Mouse (Mus musculus) limb, embryonic 12.5 days (tissue): Measurements from ENCODE around the gene Ceacam19. TPM values are rescaled to one million over a fixed set of nuclear protein-coding genes. Genes with fewer than 3 reads are reported as not detected.

Experiments used
- ATAC-seq: fragments of 200-750 bp; cut with Nextera tagmentation; 2 replicates; pipeline ENCODE4 v1.8.0; 2017; ENCODE audit warnings: low read depth, moderate TSS enrichment; ENCODE audit not compliant: insufficient number of reproducible peaks, insufficient read depth, low FRiP score, low TSS enrichment
- H3K27ac ChIP-seq: fragments of 300-500 bp; sonication (generic); 2 replicates; pipeline ENCODE4 v1.5.1; 2016; ENCODE audit warnings: mild to moderate bottlenecking, moderate library complexity
- H3K27me3 ChIP-seq: fragments of 300-500 bp; sonication (generic); 2 replicates; pipeline ENCODE4 v1.6.1; 2016; ENCODE audit warnings: mild to moderate bottlenecking, moderate library complexity
- H3K36me3 ChIP-seq: fragments of 300-500 bp; sonication (generic); 2 replicates; pipeline ENCODE4 v1.6.1; 2016; ENCODE audit warnings: mild to moderate bottlenecking, moderate library complexity
- H3K4me1 ChIP-seq: fragments of 300-500 bp; sonication (generic); replicated peaks from 2 replicates; pipeline ENCODE4 v1.6.1; 2016
- H3K4me2 ChIP-seq: fragments of 300-500 bp; sonication (generic); 2 replicates; pipeline ENCODE4 v1.6.1; 2016; ENCODE audit warnings: mild to moderate bottlenecking, moderate library complexity
- H3K4me3 ChIP-seq: fragments of 300-500 bp; sonication (generic); replicated peaks from 2 replicates; pipeline ENCODE4 v1.5.1; 2016; ENCODE audit warnings: mild to moderate bottlenecking
- H3K9ac ChIP-seq: fragments of 300-500 bp; sonication (generic); replicated peaks from 2 replicates; pipeline ENCODE4 v1.6.1; 2016; ENCODE audit warnings: mild to moderate bottlenecking, moderate library complexity
- H3K9me3 ChIP-seq: fragments of 300-500 bp; sonication (generic); 2 replicates; pipeline ENCODE4 v1.6.1; 2016; ENCODE audit warnings: mild to moderate bottlenecking, moderate library complexity
- WGBS: fragments of 180-500 bp; shearing (Covaris S2); methylation state at CpG from one replicate; pipeline ENCODE4 v1.1.7; 2016; 5-methylcytosine and 5-hydroxymethylcytosine counted together
- polyA plus RNA-seq: library from polyadenylated mRNA; unstranded; fragments of >200 nt; fragmentation: Nextera tagmentation; extraction: Ambion mirVana; gene quantifications from 2 replicates; pipeline ENCODE4 v1.2.1, GENCODE M21; 2016

Ceacam19 gene
- polyA plus RNA-seq, 1 experiment from 2014 or later, result not detected

DNA sequence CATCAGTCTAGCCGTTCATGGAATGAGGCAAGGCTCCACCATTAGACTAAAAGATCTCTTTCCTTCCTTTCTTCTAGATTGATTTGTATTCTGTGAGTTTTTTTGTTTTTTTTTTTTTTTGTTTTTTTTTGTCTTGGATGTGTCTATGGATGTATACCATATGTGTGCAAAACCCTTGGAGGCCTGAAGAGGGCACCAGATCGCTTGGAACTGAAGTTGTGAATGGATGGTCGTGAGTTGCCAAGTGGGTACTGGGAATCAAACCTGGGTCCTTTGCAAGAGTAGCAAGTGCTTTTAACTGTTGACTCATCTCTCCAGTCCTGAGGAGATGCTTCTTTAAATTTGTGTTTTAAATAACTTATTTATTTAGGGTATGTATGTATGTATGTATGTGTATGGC lies 53.7 kb downstream of the Ceacam19 start:
- 63% methylated on average over 3 of the region's 3 CpGs for WGBS

DNA sequence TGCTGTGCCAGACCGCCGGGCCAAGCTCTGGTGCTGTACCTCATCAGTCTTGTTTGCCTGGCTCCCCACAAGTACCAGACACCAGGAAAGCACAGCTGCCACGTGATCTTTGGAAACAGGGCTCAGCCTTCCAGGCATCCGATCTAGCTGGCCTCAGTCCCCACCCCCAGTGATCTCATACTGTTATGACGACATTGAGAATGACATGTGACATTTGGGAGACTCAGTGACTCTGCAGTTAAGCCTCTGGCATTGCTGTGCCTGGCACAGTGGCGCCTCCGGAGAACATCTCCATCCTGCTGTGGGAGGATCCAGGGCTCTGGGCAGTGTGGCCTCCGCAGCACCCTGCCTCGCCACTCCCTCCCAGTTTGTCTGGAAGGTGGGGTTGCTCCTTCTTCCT lies 55.9 kb downstream of the Ceacam19 start:
- no peak overlapping the region for H3K27ac ChIP-seq
- H3K4me2 ChIP-seq, result no peak overlapping the region
- H3K27me3 ChIP-seq, result 0 out of 2 replicates have a peak, but pooled peaks cover 3% of the 10 kb centered on the region
- H3K9ac ChIP-seq, result no peak overlapping the region
- H3K4me1 ChIP-seq, result peaks cover 5% of the 10 kb centered on the region
- H3K9me3 ChIP-seq, result 0 out of 2 replicates have a peak, but pooled peaks cover 4% of the 10 kb centered on the region
- WGBS, result 50% methylated on average over 9 of the region's 9 CpGs
- no peaks in the 10 kb centered on the region for H3K36me3 ChIP-seq
- ATAC-seq, result no peak
- H3K4me3 ChIP-seq, result no peak overlapping the region

More for the DNA sequence above, 53.7 kb downstream of the Ceacam19 start:
- Histone ChIP-seq H3K27ac (no peak overlapping the region), H3K9ac (no peak overlapping the region), H3K4me3 (no peak overlapping the region), H3K36me3 (no peaks in the 10 kb centered on the region), H3K4me2 (no peak overlapping the region), H3K4me1 (peaks cover 5% of the 10 kb centered on the region), H3K27me3 (0 out of 2 replicates have a peak, but pooled peaks cover 3% of the 10 kb centered on the region), H3K9me3 (0 out of 2 replicates have a peak, but pooled peaks cover 4% of the 10 kb centered on the region)
- ATAC-seq, result no peak

DNA sequence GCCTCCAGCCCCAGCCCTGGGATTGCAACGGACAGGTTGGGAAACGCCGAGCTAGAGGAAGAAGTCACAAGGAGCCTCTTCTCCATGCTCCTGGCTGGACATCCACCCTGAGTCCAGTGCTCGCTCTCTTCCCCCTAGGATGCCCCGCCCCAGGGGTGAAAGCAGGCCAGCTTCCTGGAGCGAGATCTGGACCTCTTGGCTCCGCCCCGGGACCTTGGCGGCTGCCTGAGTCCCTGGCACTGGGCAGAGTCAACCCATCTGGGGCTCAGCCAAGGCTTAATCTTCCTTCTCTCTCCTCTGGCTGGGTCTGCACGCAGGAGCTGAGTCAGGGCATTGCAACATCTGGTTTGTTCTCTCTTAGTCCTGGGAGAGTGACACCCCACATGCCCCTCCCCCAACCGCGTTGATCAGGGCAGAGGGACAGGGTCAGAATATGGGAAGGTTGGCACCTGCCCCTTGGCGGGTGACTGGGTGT lies 57.0 kb downstream of the Ceacam19 start:
- Histone ChIP-seq H3K4me1 (peaks cover 5% of the 10 kb centered on the region), H3K27ac (no peak overlapping the region), H3K4me2 (no peak overlapping the region), H3K9ac (no peak overlapping the region), H3K27me3 (0 out of 2 replicates have a peak, but pooled peaks cover 3% of the 10 kb centered on the region), H3K9me3 (0 out of 2 replicates have a peak, but pooled peaks cover 4% of the 10 kb centered on the region), H3K36me3 (no peaks in the 10 kb centered on the region), H3K4me3 (no peak overlapping the region)
- 34% methylated on average over 13 of the region's 13 CpGs for WGBS
- no peak for ATAC-seq

DNA sequence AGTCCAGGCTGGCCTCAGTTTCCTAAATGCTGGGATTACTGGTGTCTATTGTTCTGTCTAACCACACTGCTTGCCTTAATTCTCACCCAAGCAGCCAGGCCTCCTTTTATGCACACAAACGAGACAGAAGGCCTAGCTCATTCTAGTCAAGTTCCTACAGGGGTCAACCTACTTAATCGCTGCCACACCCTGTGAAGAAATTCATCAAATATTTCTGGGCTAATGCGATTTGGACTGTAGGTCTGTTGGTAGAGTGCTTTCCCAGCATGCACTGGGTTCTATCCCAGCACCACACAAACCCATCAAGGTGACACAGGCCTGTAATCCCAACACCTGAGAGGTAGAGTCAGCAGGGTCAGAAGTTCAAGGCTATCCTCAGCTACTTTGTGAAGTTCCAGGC lies 58.1 kb downstream of the Ceacam19 start:
- Histone ChIP-seq H3K36me3 (no peaks in the 10 kb centered on the region), H3K4me2 (no peak overlapping the region), H3K9ac (no peak overlapping the region), H3K4me3 (no peak overlapping the region), H3K9me3 (0 out of 2 replicates have a peak, but pooled peaks cover 4% of the 10 kb centered on the region), H3K27me3 (0 out of 2 replicates have a peak, but pooled peaks cover 3% of the 10 kb centered on the region), H3K4me1 (peaks cover 5% of the 10 kb centered on the region), H3K27ac (no peak overlapping the region)
- ATAC-seq, result no peak
- WGBS, result 85% methylated on average over 3 of the region's 3 CpGs

DNA sequence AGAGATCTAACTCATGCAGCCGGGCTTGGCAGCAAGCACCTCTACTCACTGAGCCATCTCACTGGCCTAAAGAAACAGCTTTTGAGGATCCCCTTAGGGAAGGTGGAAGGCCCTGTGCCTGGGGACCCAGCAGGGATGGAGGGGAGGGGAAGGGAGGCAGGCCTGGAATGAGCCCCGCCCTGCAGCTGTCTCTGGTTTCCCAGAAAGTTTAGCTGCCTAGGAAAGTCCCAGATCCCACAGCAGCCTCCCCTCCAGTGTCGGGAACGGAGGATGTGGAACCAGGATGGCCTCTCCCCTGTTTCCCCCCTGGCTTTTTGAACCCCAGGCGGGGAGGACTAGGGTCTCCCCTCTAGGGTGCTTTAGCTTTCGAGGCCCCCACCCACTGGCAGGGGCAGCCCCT lies 61.0 kb downstream of the Ceacam19 start:
- Histone ChIP-seq H3K27ac (no peak overlapping the region), H3K36me3 (no peaks in the 10 kb centered on the region), H3K9ac (no peak overlapping the region; the same call in 1 of the 2 replicates), H3K4me1 (peaks cover 26% of the 10 kb centered on the region), H3K4me2 (no peak overlapping the region), H3K4me3 (no peak overlapping the region), H3K9me3 (0 out of 2 replicates have a peak, but pooled peaks cover 4% of the 10 kb centered on the region), H3K27me3 (peaks cover 29% of the 10 kb centered on the region)
- no peak for ATAC-seq
- 32% methylated on average over 6 of the region's 6 CpGs for WGBS

Other genes starting within 250 kb of the Ceacam19 start
- 92.6 and 94.2 TPM in 2 replicates for gene Clptm1, start 222.9 kb downstream of the Ceacam19 start, polyA plus RNA-seq
- gene Apoc2, start 210.0 kb downstream of the Ceacam19 start, polyA plus RNA-seq, result 0.97 TPM in 1 of 2 replicates, not detected in the other
- not detected in 2 replicates for gene Gm44805, start 206.5 kb downstream of the Ceacam19 start, polyA plus RNA-seq
- not detected in 2 replicates for gene Apoc4, start 206.5 kb downstream of the Ceacam19 start, polyA plus RNA-seq
- 4.6 and 7.0 TPM in 2 replicates for gene Apoc1, start 195.3 kb downstream of the Ceacam19 start, polyA plus RNA-seq
- gene Apoe, start 188.8 kb downstream of the Ceacam19 start, polyA plus RNA-seq, result 114 and 131 TPM in 2 replicates
- gene Tomm40, start 172.5 kb downstream of the Ceacam19 start, polyA plus RNA-seq, result 166 and 174 TPM in 2 replicates
- gene Nectin2, start 137.5 kb downstream of the Ceacam19 start, polyA plus RNA-seq, result 65.0 and 74.9 TPM in 2 replicates
- 59.7 and 63.3 TPM in 2 replicates for gene Bcam, start 116.9 kb downstream of the Ceacam19 start, polyA plus RNA-seq
- gene Cblc, start 91.2 kb downstream of the Ceacam19 start, polyA plus RNA-seq, result 2.8 and 3.1 TPM in 2 replicates
- gene Bcl3, start 65.2 kb downstream of the Ceacam19 start, polyA plus RNA-seq, result 0.54 and 0.82 TPM in 2 replicates
- 0.43 TPM in 1 of 2 replicates, not detected in the other for gene Gm19345, start 36.0 kb downstream of the Ceacam19 start, polyA plus RNA-seq
- not detected in 2 replicates for gene Ceacam16, start 26.7 kb downstream of the Ceacam19 start, polyA plus RNA-seq
- 7.5 and 8.1 TPM in 2 replicates for gene Pvr, start 33.2 kb upstream of the Ceacam19 start, polyA plus RNA-seq
- gene Igsf23, start 62.8 kb upstream of the Ceacam19 start, polyA plus RNA-seq, result 0.14 TPM in 1 of 2 replicates, not detected in the other
- not detected in 2 replicates for gene Ceacam20, start 77.4 kb upstream of the Ceacam19 start, polyA plus RNA-seq
- not detected in 2 replicates for gene Nlrp9b, start 103.5 kb upstream of the Ceacam19 start, polyA plus RNA-seq
- gene Vmn1r91, start 211.7 kb upstream of the Ceacam19 start, polyA plus RNA-seq, result not detected in 2 replicates
- gene Gm16442, start 234.6 kb upstream of the Ceacam19 start, polyA plus RNA-seq, result not detected in 2 replicates